Mouse (Mus musculus): ENCODE results near the gene Zc2hc1c.

Zc2hc1c gene

GRCm38 (mm10) chr12:85339243-85339729 is 50.9 kb downstream of the Zc2hc1c start, which contains the start of gene Nek9:
Nek9 (minus strand) TSS chr12:85339362.
- peak; percentile 92 for DNase-seq (ENCODE audit: low read depth, low spot score)

GRCm38 (mm10) chr12:85339947-85340346 is 51.6 kb downstream of the Zc2hc1c start:
- DNase-seq (ENCODE audit: low read depth, low spot score): no peak

- peak; percentile 80 for DNase-seq (ENCODE audit: low read depth, low spot score)
Measured at GRCm38 (mm10) chr12:85341131-85341530, 52.7 kb downstream of the Zc2hc1c start.

DNA sequence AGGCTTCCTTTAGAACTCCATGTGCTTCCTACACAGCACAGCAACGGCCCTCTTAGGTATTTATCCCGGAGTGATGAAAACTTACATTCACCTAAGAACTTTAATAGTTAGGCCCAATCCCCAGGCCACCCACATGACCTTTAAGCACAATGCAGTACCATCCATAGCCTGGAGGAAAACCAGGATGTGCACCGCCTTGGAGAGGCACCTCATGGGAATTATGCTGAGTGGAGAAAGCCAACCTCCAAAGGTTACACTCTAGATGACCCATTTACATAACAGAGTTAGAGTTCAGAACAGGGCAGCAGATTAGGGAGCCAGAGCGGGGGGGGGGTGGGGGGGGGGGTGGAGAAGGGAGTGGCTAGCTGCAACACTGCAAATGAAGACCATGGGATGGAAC is 53.9 kb downstream of the Zc2hc1c start:
- no peak for DNase-seq (ENCODE audit: low read depth, low spot score)

GRCm38 (mm10) chr12:85344252-85344651 is 55.9 kb downstream of the Zc2hc1c start:
- peak; percentile 60 for DNase-seq (ENCODE audit: low read depth, low spot score)

- no peak for DNase-seq (ENCODE audit: low read depth, low spot score)
Measured at GRCm38 (mm10) chr12:85345559-85345958, 57.2 kb downstream of the Zc2hc1c start.

DNA sequence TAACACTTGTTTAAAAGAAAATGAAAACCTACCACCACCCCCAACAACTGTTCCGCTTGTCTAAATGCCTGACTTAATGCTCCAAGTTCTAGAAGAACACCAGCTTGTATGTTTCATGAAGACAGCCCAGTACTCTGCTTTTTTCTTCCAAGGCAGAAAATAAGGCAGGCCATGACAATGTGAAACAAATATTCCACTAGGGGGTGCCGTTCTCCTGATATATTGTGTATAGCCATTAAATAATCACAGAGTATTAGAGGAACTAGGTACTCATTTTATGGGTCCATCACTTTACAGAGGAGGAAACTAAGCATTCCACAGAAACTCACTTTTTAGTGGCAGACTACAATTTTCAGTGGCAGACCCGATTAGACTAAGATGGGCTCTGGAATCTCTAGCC is 58.0 kb downstream of the Zc2hc1c start:
- peak; percentile 68 for DNase-seq (ENCODE audit: low read depth, low spot score)

DNA sequence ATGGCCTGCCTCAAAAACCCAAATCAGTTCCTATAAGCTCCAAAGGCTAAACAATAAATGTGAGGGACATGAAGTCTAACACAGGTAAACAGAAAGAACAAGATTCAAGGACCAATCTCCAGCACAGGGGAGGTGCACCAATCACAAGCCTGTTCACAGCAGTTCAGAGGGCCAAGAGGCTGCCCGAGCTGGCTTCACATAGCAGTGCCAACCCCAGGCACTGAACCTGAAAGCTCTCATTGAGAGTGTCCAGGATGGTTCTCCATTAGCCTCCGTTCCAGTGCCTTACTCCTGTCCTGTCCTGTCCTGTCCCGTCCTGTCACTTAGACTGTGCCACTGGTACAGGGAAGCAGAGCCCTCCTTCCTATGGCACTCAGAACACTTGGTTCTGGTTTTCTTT is 58.8 kb downstream of the Zc2hc1c start:
- no peak for DNase-seq (ENCODE audit: low read depth, low spot score)

- no peak for DNase-seq (ENCODE audit: low read depth, low spot score)
Measured at GRCm38 (mm10) chr12:85348338-85348737, 59.9 kb downstream of the Zc2hc1c start.
